Mouse (Mus musculus): Measurements from ENCODE around the gene Arhgef5.

Gene Arhgef5

DNA sequence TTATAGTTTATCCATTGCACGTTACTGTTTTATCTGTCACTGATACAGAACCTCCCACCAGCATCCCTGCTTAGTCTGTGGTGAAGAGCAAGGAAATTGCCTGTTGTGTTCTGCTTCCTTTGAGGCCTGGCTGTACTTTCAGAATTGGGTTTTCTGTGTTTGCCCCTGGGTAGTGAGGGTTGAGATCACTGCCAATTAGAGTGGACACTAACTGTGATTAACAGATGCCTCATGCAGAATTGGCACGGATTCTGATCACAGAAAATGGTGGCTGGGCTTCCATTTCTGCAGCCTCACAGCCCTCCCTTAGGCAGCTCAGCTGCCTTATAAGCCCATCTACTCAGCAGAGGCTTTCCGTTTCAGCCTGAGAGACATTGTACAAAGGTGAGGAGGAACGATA, 68.1 kb downstream of the Arhgef5 start:
- DNase-seq (ENCODE audit: low read depth, low spot score), result no peak

GRCm38 (mm10) chr6:43335619-43336234, 70.3 kb downstream of the Arhgef5 start:
- DNase-seq (ENCODE audit: low read depth, low spot score), result no peak

DNA sequence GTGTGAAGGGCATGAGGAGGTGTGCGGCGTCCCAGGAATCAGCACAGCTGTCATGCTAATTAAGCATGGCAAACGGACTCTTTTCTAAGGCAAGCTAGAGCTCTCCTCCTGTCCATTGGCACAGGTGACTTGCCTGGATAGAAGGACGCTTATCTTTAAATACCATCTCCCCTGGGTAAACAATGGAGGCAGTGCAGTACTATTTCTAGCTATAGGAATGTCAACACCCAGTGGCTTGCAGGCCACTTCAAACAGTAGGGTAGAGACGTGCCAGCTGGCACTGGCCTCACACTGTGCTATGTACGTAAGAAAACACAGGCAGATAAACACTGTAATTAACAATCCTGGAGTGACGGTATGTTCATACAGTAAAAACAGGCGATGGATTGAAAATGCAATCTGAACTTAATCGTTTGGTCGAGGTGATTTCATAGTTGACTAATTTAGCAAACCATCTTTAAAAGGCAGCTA, 72.1 kb downstream of the Arhgef5 start:
- no peak for DNase-seq (ENCODE audit: low read depth, low spot score)

GRCm38 (mm10) chr6:43338804-43339203, 73.4 kb downstream of the Arhgef5 start:
- DNase-seq (ENCODE audit: low read depth, low spot score), result no peak
